Mouse (Mus musculus): ENCODE measurements around the gene Bmp7.

Gene Bmp7

DNA sequence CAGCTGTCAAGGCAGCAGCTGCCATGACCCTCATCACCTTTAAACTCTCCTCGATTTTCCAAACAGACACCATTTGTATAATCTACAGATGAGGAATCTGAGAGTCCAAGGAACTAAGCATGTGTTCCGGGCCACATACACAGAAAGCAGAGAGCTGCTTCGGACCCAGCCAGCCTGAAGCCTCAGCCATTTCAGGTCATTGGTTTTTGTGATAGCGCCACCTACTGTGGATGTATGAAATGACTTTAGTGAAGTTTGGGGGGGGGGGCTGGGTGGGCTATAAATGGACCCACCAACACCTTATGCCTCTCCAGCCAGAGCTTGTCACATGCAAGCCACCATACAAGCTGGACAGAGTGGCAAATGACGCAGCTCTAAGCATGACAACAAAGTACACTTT, 8.9 kb upstream of the Bmp7 start:
- no peak for DNase-seq (ENCODE audit: inconsistent ontology term)

DNA sequence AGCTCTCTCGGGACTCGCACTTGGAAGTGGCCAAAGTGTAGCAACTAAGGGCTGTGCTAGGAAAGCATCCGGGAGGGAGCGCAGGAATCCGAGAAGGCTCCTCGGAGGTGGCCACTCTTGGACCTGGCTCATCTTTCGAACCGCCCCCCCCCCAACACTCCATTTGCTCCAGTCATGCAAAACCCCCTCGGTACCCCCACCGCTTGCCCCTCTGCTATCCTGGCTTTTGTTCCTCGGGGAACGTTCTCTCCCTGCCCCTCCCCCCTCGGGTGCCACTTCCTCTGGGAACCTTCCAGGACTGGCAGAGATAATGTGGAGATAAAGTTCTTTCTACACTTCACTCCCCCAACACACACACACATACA, 660 bp upstream of the Bmp7 start:
- no peak for DNase-seq (ENCODE audit: inconsistent ontology term)

DNA sequence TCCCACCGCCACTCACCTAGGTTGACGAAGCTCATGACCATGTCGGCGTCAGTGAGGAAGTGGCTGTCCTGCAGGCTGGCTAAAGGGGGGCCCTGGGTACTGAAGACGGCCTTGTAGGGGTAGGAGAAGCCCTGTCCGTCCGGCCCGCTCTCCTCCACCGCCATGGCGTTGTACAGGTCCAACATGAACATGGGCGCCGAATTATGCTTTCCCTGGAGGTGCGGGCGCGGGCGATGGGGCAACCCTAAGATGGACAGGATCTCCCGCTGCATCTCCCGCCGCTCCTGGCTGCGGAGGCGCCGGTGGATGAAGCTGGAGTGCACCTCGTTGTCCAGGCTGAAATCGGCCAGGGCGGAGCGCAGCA, 500 bp downstream of the Bmp7 start:
- DNase-seq (ENCODE audit: inconsistent ontology term), result no peak

DNA sequence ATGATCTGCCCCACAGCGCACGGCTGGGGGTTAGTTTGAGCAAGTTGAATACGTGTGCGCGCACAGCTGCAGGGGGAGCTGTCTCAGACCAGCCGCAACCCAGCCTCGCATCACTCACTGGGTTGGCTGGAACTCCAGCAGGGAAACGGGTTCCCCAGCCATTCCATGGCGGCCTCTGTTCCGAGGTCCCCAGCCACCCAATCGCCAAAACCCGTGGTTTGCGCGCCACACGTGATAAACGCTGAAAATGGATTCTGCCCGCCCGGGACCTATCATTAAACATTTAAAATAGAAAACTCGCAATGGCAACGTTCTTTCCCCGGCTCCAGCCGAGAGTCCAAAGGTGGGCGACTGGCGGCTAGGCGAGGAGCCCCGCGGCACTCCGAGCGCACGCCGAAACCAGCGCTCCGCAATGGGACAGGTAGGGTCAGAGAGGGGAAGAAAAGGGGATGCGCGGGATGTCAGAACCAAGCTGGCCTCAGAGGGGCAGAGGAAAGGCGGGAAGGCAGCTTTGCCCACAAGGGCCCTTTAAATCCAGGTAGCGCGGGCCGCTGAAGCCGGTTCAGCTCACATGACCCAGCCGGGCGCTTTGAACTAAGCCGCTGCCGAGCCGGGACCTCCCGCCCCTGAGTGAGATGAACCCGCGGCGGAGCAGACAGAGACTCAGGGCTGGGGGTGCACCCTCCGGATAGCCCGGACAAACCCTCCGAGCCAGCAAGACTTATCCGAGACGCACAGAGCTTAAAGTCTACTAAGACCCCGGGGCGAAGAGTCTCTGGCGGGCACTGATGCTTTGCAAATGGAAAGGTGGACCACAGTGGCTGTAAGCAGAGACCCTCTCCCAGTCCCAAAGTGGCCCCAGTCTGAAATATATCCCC, 1.1 kb downstream of the Bmp7 start:
- peak; percentile 17 for DNase-seq (ENCODE audit: inconsistent ontology term)

DNA sequence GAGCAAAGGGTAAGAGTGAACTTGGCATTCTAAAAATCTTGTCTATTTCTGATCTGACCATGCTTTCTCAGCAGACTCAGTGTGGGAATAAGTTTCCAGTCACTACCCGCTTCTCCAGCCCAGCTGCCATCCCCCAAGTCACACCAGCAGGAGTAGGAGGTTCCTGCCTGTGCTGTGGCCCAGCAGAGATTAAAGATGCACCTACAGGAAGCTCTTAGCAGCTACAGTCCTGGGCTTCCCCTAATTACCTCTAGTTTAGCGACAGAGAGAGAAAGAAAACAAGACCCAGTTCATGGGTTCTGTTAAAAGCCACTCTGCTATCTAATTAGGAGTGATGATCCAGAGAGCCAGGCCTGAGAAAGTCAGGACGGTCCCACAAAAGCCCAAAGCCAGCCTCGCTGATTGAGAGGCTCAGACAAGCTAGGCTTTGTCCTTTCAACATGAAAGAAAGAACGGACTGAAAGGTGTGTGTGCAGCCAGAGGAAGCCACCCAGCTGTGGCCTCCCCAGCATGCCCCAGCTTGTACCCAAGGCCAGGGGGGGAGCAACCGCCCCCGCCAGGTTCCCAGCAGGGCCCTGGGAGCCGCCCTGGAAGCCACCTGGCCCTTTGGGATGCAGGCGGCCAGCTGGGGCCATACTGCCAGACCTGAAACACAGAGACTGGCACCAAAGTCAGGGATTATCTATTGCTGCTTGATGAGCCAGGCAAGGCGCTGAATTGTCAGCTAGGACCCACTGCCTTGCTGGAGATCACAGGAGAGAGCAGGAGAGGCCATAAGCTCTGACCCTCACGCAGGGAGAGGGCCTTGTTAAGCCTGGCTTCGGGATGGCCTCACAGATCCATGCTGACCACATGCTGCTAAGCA, 2.6 kb downstream of the Bmp7 start:
- DNase-seq (ENCODE audit: inconsistent ontology term), result no peak

DNA sequence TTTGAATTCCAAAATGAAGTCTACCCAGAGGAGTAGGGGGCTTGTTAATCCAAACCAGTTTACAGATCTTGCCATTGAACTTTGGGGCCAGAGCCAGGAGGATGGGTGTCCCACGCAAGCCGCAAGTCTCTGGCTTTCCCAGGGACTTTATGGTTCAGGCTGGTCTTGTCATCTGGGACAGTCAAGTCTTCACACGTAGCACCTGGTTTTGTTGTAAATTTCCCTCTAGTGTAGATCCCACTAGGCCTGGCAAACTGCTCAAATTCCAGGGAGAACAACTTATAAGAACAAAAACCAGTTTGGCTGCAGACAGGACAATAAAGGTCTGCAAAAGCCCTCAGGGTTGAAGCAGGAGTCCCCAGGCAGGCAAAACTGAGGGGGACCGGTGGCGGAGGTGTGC, 3.3 kb downstream of the Bmp7 start:
- DNase-seq (ENCODE audit: inconsistent ontology term), result no peak

DNA sequence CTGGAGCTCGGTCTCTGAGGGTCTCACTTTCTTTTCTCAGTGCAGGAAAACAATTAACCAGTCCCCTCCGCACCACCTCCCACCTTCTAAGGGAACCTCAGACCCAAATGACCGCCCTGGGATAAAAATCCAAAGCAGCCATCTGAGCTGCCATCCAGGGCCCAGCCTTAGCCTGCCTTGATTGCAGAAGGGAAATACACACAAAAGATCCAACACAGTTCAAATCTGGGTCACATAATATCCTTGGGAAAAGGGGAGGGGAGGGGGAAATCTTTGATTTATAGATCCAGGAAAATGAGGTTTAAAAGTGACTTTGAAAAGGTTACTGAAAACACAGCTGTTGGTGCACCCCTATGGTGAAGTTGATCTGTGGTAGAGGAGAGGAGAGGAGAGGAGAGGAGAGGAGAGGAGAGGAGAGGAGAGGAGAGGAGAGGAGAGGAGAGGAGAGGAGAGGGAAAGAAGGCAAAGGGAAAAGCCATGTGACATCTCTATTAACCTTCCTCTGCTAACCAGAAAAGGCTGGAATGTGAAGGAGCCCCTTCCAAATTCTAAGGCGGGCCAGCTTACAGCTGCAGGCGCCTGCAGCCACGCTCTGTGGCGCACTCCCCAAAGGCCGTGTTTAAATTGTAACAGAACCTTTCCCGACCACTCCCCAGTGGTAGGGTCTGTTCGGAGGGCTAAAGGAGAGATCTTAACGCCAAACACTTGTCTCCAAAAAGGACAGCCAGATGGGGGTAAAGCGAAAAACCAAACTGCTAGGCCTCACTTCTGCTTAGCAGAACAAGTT, 4.2 kb downstream of the Bmp7 start:
- no peak for DNase-seq (ENCODE audit: inconsistent ontology term)

DNA sequence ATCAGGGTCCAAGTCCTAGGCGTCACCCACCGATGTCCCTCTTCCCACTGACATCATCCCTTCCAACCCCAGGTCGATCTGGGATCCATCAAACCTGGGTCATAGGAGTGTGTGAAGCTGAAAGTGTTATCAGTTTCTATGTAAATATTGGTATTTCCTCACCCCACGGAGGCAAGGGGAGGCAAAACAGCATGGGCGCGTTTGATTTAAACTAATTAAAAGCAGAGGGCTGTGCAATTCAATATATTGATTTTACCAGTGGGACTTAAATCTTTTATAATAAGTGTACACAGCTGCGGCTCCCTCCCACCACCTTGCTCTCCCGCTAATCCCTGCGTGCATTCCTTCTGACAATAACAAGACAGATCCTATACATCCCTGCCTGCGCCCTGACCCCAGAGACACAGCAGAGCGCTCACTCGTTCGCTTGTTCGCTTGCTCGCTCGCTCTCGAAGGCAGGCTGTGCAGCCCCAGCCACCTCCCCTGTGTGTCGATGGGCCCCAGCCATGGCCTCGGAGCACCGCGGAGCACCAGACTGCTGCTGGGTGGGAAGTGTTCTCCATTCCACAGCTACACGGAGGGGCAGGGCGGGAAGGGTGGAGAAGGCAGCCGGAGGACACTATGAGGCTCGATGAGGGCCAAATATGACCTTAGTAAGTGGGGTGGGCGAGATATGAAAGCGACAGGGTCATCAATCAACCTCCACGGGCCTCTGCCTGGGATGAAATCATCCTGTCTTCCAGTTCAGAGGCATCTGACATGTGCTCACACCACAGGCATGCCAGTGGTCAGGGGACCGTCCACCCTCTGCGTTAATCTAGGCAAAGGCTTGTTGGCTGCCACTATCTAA, 5.0 kb downstream of the Bmp7 start:
- DNase-seq (ENCODE audit: inconsistent ontology term), result peak; percentile 20

DNA sequence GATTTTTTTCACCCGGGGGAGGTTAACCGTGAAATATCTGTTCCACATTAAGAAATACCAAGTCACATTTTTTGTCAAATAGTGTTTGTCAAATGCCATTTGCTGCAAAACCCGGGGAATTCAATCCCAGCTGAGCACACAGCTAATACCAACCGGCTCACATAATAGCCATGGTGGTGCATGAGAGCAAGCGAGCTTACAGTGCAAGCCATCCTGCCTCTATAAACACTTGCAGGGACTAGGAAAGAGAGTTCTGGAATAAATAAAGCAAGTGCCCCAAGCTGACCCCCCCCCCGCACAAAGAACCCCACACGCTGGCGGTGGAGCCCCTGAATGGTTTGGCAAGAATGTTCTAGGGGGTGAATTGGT, 5.7 kb downstream of the Bmp7 start:
- peak; percentile 42 for DNase-seq (ENCODE audit: inconsistent ontology term)

DNA sequence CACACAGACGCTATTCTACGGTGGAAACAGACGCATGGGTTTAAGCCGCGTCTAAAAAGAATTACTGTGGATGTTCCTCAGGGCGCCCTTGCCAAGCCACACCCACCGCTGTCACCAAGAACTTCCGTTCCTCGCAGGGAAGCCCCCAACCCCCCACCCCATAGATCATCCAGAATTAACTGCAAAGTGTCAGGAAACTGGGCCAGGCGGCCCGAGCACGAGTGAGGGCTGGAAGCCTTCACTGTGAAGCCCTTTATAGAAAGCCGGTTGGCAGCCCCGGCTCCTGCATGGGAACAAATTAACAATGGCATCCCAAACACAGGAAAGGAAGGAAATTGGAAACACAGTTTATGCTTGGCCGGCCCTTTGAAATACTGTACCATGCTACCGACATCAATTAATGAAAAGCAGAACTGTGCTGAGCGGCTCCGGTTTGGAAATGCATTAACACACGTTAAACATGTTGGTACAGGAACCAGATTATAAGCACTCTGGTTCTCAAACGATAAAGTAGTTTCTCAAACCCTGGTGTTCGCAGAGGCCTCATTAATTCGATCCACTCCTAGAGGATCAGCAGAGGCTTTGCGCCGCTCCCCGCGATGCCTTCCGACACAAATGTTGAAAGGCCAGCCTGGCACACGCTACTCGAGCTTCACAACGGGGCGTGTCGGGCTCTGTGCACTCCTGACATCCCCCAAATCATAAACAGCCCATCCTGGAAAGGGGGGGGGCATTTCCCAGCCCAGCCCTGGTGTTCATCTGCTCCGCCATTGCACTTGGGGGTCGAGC, 6.3 kb downstream of the Bmp7 start:
- DNase-seq (ENCODE audit: inconsistent ontology term), result peak; percentile 62

DNA sequence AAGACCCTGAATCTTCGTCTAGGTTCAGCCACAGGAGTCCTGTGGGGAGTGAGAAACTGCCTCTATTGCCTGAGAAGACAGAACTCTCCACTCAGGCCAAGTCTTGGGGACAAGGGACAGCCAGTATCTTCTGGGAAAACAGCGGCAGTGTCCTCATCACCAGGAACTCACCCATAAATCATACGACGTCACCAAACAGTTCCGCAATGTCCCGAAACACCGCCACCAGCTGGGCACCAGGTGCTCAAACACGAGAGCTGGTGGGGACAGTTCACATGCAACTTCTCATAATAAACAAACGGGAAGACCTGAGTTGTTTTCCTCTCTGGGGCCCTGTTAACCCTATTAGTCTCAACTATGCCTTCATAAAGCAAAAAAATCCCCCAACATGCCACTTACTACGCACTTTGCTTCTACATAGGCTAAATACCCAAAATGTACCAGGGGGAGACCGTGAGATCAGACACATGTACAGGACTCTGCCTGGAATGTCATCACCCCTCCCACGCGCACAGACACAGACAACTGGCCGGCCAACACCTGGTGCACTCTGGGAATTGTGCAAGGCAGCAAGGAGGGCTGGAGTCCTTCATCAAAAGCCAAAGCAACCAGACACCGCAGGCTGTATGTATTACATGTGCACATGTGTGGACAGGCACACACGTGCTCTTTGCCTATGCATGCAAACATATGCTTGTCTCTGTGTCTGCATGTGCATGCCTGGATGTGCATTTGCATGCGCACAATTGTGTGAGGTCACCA, 8.8 kb downstream of the Bmp7 start:
- no peak for DNase-seq (ENCODE audit: inconsistent ontology term)

DNA sequence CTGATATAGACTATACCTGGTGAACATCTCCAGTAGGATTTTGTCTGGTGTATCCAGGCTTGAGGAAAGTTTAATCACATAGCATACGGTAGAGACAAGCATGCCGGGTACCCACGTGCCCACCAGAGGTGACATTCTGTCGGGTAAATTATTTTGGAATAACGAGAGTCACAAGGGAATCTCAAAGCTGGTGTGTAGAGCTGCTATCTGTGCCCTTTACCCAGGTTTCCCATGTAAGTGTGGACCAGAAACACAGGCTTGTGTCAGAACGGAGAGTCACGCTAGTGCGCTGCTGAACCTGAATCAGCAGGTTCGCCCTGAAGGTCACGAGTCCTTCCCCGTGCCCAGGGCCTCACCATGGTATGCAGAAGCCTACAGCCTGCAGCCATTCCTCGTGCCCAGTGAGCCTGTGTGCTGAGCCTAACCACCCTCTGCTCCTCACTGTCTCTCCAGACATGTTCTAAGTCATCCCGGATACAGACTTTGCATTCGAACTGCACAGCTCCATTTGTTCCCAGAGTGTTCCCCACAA, 10.2 kb downstream of the Bmp7 start:
- DNase-seq (ENCODE audit: inconsistent ontology term), result no peak

DNA sequence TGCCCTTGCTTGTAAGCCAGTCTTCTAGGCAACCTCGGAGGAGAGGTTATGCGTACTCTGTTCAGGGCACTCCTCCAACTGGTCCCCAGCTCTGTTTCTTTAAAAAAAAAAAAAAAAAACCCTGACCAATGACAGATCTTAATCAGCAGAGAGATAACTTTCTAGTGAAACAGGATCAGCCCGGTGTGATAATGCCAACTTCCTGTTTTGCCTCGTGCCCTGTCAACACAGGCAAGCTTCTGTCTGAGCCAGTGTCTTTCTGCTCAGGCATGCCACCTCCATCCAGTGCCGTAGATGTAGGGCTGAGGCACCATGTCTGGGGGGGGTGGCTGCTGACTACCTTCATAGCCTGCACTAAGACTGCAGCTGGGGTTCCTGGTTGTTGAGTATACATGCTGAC, 12.5 kb downstream of the Bmp7 start:
- DNase-seq (ENCODE audit: inconsistent ontology term), result no peak

DNA sequence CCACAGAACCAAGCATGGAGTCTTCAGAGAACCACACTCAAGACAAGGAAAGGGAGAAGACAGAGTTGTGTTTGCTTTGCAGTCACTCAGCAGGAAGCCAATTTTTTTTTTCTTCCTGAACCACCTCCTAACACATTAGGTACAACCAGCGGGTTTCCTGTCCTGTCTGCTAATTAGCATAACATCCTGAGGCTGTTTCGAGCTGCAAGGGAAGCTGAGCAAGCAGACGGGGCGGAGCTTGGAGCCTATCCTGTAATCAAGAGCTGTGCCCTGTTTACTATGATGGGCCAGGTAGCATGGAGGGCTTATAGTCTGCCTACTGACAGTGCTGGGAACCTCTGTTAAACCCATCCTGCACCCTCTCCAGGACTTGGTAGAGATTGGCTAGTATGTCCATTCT, 13.8 kb downstream of the Bmp7 start:
- no peak for DNase-seq (ENCODE audit: inconsistent ontology term)

DNA sequence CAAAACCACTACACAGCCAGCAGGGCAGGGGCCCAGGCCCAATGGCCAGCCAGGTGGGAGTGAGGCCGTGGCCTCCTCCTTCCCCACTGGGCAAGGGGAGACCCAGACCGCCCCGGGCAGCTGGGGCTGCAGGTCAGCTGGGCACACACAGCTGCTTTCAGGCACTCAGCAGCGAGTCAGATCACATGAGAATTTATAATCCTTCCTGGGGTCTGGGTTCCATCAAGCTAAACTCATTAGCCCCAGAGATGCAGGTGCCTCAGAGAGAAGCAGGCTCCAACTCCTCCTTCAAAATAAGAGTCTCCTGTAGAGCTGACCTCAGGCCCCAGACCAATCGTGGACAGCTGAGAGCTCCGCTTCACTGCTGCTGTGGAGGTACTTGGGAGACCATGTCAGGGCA, 15.2 kb downstream of the Bmp7 start:
- DNase-seq (ENCODE audit: inconsistent ontology term), result no peak

DNA sequence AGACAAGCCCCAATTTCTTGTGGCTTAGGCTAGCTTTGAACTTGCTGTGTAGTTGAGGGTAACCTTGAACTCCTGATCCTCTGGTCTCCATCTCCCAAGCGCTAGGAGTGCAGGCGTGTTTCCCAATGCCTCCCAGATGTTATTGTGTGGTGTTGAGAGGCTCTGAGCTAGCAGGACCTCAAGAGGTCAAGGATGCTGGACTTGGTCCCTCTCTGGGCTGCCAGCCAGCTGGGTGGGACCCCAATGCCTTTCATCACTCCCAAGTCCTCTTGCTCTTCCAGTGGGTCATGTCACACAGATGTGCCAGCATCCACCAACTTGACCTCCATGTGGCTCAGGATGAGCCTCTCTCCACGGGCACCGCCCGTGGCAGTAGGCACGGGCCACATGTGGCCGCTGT, 16.9 kb downstream of the Bmp7 start:
- no peak for DNase-seq (ENCODE audit: inconsistent ontology term)

DNA sequence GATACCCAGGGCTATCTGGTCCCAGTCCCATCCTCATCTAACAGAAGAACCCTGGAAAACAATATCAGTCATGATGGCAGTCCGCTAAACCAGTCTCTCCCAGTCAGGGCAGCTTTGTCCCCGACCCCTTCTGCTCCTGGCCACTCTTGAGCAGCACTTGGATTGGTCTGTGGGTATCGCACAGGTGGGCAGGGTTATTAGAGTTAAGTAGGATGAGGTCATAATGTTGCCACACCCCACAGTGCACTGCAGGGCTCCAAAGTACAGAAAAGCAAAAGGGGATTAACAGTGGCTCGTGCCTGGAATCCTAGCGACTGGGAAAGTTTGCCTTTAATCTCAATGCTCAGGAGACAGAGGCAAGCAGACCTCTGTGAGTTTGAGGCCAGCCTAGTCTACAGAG, 17.5 kb downstream of the Bmp7 start:
- no peak for DNase-seq (ENCODE audit: inconsistent ontology term)

DNA sequence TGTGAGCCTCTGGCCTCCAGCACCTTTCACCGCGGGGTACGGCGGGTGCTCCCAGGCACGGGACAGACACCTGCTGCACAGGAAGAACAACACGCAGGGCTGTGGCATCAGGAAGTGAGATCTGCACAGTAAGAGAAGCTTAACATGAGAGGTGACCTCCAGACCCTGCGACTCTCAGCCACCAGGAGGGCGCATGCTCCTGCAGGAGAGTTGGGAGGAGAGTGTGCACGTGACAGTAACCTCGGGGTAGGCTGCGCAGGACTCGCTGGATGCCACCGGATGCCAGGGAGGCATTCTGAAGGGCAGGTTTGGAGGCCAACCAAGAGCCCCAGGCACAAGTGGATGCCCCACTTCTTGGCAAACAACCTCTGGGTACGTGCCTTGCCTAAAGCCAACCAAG, 26.1 kb downstream of the Bmp7 start:
- no peak for DNase-seq (ENCODE audit: inconsistent ontology term)

DNA sequence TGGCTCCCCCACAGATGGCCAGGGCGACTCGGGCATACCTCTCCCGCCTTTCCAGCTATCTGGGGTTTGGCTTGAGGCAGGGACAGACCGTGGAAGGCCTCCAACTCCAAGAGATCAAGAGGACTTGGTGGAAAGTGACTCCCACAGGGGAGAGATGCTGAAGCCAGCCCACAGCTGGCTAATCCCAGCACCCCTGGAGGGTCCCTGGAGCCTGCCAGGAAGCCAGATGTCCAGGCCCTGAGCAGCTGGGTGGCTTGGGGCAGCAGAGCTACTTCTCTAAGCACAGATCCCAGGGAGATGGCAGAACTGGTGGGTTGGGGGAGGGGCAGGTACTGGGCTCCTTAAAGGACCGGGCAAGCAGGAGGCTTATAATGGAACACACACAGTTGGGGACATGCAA, 28.4 kb downstream of the Bmp7 start:
- DNase-seq (ENCODE audit: inconsistent ontology term), result no peak

DNA sequence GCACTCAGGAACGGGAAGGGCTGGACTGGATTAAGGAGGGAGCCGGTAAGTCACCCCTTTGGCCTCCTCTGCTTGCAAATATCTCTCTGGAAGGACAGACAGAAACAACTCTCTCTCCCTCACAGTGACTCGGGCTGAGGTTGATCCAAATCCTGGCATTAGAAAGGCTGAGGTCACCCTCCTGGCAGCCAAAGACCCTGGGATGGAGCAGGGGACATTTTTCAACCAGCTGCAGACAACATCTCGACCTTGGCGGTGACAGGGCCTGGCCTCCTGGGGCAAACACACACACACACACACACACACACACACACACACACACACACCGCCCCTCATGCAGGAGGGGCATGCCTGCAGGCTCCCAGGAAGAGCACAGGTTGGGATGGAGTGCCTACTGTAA, 29.0 kb downstream of the Bmp7 start:
- no peak for DNase-seq (ENCODE audit: inconsistent ontology term)

Measured in Muller cell, postnatal 12 days (primary cell).